Mouse (Mus musculus) embryonic fibroblast, embryonic 13.5 days (primary cell): Measurements from ENCODE around the gene Lin54. TPM values are rescaled to one million over a fixed set of nuclear protein-coding genes. Genes with fewer than 3 reads are reported as not detected.
"Not testable (repeated sequence)": the region's sequence is repeated elsewhere in the genome, so short reads cannot be mapped to it uniquely, and the experiment has no call there.

Source experiments
- H3K27ac ChIP-seq: 2 replicates; pipeline ENCODE4 v1.5.1; 2012; ENCODE audit warnings: low read length, control low read depth, inconsistent platforms; ENCODE audit not compliant: insufficient read depth
- H3K4me1 ChIP-seq: 2 replicates; pipeline ENCODE4 v1.6.1; 2011; ENCODE audit warnings: low read length; ENCODE audit not compliant: control insufficient read depth, insufficient read depth
- H3K4me3 ChIP-seq: 2 replicates; pipeline ENCODE4 v1.5.1; 2011; ENCODE audit warnings: mild to moderate bottlenecking, control low read depth, low read length; ENCODE audit not compliant: insufficient read depth
- CTCF ChIP-seq: IDR thresholded peaks from 2 replicates; pipeline ENCODE4 v1.5.1; 2011; ENCODE audit warnings: mild to moderate bottlenecking, control low read depth, low read length, moderate library complexity, borderline replicate concordance; ENCODE audit not compliant: insufficient read depth
- POLR2A ChIP-seq: IDR thresholded peaks from 2 replicates; pipeline ENCODE4 v1.6.1; 2011; ENCODE audit warnings: low read depth, mild to moderate bottlenecking, control low read depth, low read length, moderate library complexity
- polyA plus RNA-seq: library from polyadenylated mRNA; stranded (reverse); fragments of >200 nt; gene quantifications from 2 replicates; pipeline ENCODE4 v1.2.4, GENCODE M21; 2011; ENCODE audit warnings: low read depth; ENCODE audit not compliant: missing spikeins, insufficient read length

The Lin54 gene
- polyA plus RNA-seq, 1 experiment = 23.8 TPM

- TF ChIP-seq POLR2A (no peak; the same call in 1 of the 2 replicates), CTCF (no peak)
- peak overlapping the region; percentile 63 for H3K4me3 ChIP-seq
- H3K27ac ChIP-seq = no peak overlapping the region
- no peaks in the 10 kb centered on the region; the same call in none of the 2 replicates for H3K4me1 ChIP-seq
Observed at GRCm38 (mm10) chr5:100427276-100427675, 73.2 kb downstream of the Lin54 start.

GRCm38 (mm10) chr5:100425823-100426222 lies 74.6 kb downstream of the Lin54 start:
- not testable (repeated sequence) for H3K27ac ChIP-seq, H3K4me3 ChIP-seq, H3K4me1 ChIP-seq

- Histone ChIP-seq H3K4me1 (peaks cover 3% of the 10 kb centered on the region), H3K4me3 (no peak overlapping the region), H3K27ac (no peak overlapping the region)
- TF ChIP-seq POLR2A = no peak
- TF ChIP-seq CTCF = no peak
Observed at GRCm38 (mm10) chr5:100424252-100424651, 76.2 kb downstream of the Lin54 start.

GRCm38 (mm10) chr5:100423626-100424025 lies 76.8 kb downstream of the Lin54 start:
- no peak overlapping the region for H3K27ac ChIP-seq
- TF ChIP-seq CTCF (no peak), POLR2A (no peak)
- peaks cover 3% of the 10 kb centered on the region for H3K4me1 ChIP-seq
- no peak overlapping the region for H3K4me3 ChIP-seq

DNA sequence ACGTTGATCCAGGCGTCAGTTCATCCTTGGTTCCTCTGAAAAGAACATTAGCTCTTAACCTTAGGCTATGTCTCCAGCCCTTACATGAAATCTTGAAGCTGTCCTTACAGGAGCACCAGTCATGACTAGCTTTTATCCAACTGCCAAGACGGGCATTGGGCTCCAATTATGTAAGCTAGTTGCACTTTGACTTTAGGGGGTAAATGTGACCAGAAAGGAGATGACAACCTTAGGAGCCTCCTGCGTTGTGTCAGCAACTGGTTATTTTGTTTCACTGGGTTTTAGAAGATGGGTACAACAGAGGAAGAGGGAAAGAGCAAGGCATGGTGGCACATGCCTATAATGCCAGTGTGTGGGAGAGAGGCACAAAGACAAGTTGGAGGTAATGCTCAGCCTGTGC lies 81.6 kb downstream of the Lin54 start:
- Histone ChIP-seq H3K4me3 (no peak overlapping the region), H3K27ac (no peak overlapping the region; the same call in 1 of the 2 replicates), H3K4me1 (peaks cover 6% of the 10 kb centered on the region)
- TF ChIP-seq CTCF = no peak
- 0 out of 2 replicates have a peak, but pooled peaks have one; percentile 6 for TF ChIP-seq POLR2A

- peaks cover 8% of the 10 kb centered on the region; the same call in 1 of the 2 replicates for H3K4me1 ChIP-seq
- H3K4me3 ChIP-seq = no peak overlapping the region
- TF ChIP-seq POLR2A (no peak), CTCF (no peak)
- H3K27ac ChIP-seq = no peak overlapping the region
Observed at GRCm38 (mm10) chr5:100418077-100418476, 82.4 kb downstream of the Lin54 start.

DNA sequence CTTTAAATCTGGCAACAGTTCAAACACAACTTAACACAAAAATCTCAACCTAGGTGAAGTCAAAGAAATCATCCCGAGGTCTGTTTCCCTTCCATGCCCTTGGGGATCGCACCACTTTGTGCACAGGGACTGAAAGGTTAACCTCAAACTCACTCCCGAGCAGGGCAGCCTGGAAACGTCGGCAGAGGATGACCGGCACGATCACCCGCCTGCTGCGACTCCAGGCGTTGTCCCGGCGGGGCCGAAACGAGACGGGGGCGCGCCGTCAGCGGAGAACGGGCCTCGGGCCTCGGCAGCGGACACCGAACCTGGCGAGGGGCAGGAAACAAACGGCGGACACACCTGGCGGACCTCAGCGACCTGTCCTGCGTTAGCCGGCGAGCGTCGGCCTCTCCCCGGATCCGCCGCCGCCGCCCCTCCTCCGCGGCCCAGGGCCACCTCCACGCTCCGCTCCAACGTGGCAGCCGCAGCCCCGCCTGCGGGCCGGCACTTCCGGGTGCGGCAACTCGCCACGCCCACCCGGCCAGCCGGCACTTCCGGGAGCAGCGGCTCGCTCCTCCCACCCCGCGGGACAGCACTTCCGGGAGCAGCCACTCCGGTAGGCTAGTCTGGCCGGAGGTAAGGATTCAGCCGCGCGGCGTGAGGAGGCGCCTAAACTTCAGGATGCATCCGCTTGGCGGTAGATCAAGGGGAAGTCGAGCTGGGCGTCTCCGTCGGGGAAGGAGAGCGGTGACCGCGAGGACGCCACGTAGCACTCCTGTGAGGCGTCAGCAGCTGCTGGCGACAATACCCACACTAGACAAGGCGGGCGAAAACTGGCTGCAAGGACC lies 84.5 kb downstream of the Lin54 start, which contains the start of gene Sec31a:
Gene Sec31a (minus strand): TSS at position 474 of the 830 bp plus-strand sequence.
- no peak for TF ChIP-seq CTCF
- TF ChIP-seq POLR2A = peak; percentile 96
- H3K27ac ChIP-seq = peak within 1 kb of the TSS; percentile 93
- peaks cover 11% of the 10 kb centered on the region for H3K4me1 ChIP-seq
- peak within 1 kb of the TSS; percentile 96 for H3K4me3 ChIP-seq

DNA sequence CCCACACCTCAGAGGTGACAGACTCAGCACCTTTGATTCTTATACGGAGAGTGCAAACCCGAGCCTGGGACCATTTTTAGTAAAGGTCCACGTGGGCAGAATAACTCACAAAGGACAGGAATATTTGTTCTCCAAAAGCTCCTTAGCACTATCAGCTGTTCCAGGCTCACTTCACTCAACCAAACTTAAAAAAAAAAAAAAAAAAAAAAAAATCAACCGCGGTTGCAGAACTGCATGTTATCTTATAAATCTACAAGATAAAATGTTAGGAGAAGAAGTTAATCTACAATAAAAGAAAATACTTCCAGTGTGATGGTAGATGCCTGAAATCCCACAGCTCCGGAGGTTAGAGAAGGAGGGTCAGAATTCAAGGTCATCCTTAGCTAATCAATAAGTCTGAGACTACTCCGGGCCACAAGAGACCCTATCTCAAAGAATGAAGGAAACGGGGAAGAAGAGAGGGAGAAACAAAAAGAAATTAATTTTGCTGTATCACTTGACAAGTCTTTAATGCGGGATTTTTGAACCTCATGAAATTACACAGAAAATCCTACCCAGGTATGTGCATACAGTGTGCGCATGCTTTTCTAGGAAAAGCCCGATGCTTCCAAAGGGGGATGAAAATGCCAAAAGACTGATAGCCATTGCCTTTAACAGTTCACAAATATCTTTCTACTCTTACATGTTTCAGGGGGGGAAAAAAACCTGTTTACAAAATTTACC lies 85.8 kb downstream of the Lin54 start:
- H3K4me3 ChIP-seq = peak overlapping the region; percentile 95
- no peak overlapping the region for H3K27ac ChIP-seq
- H3K4me1 ChIP-seq = peaks cover 10% of the 10 kb centered on the region
- TF ChIP-seq POLR2A (no peak), CTCF (no peak)

DNA sequence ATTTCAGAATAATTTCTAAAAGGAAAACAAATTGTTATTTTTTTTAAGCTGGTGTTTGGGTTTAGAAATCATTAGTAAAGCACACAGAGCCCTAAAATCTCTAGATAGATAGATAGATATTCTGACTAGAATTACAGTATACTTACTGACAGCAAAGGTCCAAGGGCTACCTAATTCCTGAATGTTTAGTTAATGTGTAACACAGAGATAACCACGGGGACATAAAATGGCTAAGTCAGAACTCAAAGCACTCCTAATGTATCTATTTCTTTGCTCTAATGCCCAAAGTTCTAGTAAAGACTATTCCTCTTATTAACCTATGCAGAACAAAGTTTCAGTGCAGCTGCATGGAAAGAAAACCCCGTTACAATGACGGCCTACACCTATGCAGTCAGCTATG lies 87.6 kb downstream of the Lin54 start:
- TF ChIP-seq CTCF = no peak
- TF ChIP-seq POLR2A = no peak
- peaks cover 10% of the 10 kb centered on the region for H3K4me1 ChIP-seq
- no peak overlapping the region for H3K4me3 ChIP-seq
- H3K27ac ChIP-seq = no peak overlapping the region

GRCm38 (mm10) chr5:100410281-100410680 lies 90.2 kb downstream of the Lin54 start:
- H3K27ac ChIP-seq = no peak overlapping the region
- H3K4me3 ChIP-seq = no peak overlapping the region
- TF ChIP-seq POLR2A (no peak), CTCF (no peak)
- peaks cover 7% of the 10 kb centered on the region for H3K4me1 ChIP-seq
